Mouse (Mus musculus) heart, embryonic 14.5 days (tissue): ENCODE results near the gene Tmem30a. TPM values are rescaled to one million over a fixed set of nuclear protein-coding genes. Genes with fewer than 3 reads are reported as not detected.

Source experiments
- ATAC-seq: fragments of 200-750 bp; cut with Nextera tagmentation; 2 replicates; pipeline ENCODE4 v1.8.0; 2017; ENCODE audit warnings: low read depth, moderate TSS enrichment; ENCODE audit not compliant: insufficient number of reproducible peaks, insufficient read depth, low FRiP score
- H3K27ac ChIP-seq, 2 experiments: fragments of 200-500 bp in 1 of 2; fragments of 300-500 bp in 1 of 2; sonication (generic) in 1 of 2; replicated peaks in 1 of 2; 2 replicates each; pipeline ENCODE4 v1.5.1; 2012 to 2014; ENCODE audit warnings: low read depth in 2 of 2, low read length in 2 of 2, control low read depth in 1 of 2, mild to moderate bottlenecking in 1 of 2, mixed read lengths in 1 of 2; ENCODE audit not compliant: control insufficient read depth in 1 of 2, insufficient read depth in 1 of 2
- H3K27me3 ChIP-seq: fragments of 300-500 bp; sonication (generic); 2 replicates; pipeline ENCODE4 v1.6.1; 2014; ENCODE audit warnings: mild to moderate bottlenecking, low read length, control low read depth; ENCODE audit not compliant: control insufficient read depth, insufficient read depth
- H3K36me3 ChIP-seq: fragments of 300-500 bp; sonication (generic); 2 replicates; pipeline ENCODE4 v1.6.1; 2014; ENCODE audit warnings: mild to moderate bottlenecking, control low read depth, low read length, mixed read lengths; ENCODE audit not compliant: control insufficient read depth, insufficient read depth
- H3K4me1 ChIP-seq, 2 experiments: fragments of 200-500 bp in 1 of 2; fragments of 300-500 bp in 1 of 2; sonication (generic) in 1 of 2; 2 replicates each; pipeline ENCODE4 v1.6.1; 2012 to 2014; ENCODE audit warnings: low read length in 2 of 2, control low read depth in 1 of 2, mixed read lengths in 1 of 2; ENCODE audit not compliant: control insufficient read depth in 2 of 2, insufficient read depth in 2 of 2
- H3K4me2 ChIP-seq: fragments of 300-500 bp; sonication (generic); 2 replicates; pipeline ENCODE4 v1.6.1; 2014; ENCODE audit warnings: mild to moderate bottlenecking, low read length
- H3K4me3 ChIP-seq, 2 experiments: fragments of 200-500 bp in 1 of 2; fragments of 300-500 bp in 1 of 2; sonication (generic) in 1 of 2; 2 replicates each; pipeline ENCODE4 v1.5.1; 2012 to 2014; ENCODE audit warnings: low read length in 2 of 2, mild to moderate bottlenecking in 2 of 2, control low read depth in 1 of 2, low read depth in 1 of 2, moderate library complexity in 1 of 2; ENCODE audit not compliant: control insufficient read depth in 1 of 2, insufficient read depth in 1 of 2
- H3K9ac ChIP-seq: fragments of 300-500 bp; sonication (generic); 2 replicates; pipeline ENCODE4 v1.6.1; 2014; ENCODE audit warnings: mild to moderate bottlenecking, low read length
- H3K9me3 ChIP-seq: fragments of 300-500 bp; sonication (generic); 2 replicates; pipeline ENCODE4 v1.6.1; 2016; ENCODE audit warnings: low read length, control low read depth; ENCODE audit not compliant: control insufficient read depth
- WGBS: fragments of 180-500 bp; shearing (Covaris S2); extraction: QIAGEN DNeasy Blood & Tissue Kit; methylation state at CpG from one replicate; pipeline ENCODE4 v1.1.7; 2014; 5-methylcytosine and 5-hydroxymethylcytosine counted together
- polyA plus RNA-seq: library from polyadenylated mRNA; unstranded; fragments of >200 nt; fragmentation: Nextera tagmentation; extraction: Ambion mirVana; gene quantifications from 2 replicates; pipeline ENCODE4 v1.2.1, GENCODE M21; 2014

The Tmem30a gene
- polyA plus RNA-seq, 1 experiment from 2014 or later: 93.3 TPM

- Histone ChIP-seq H3K4me3 (no peak overlapping the region), H3K9ac (no peak overlapping the region), H3K36me3 (peaks cover 27% of the 10 kb centered on the region), H3K27me3 (no peaks in the 10 kb centered on the region), H3K9me3 (no peaks in the 10 kb centered on the region), H3K4me2 (no peak overlapping the region), H3K4me1 (peaks cover 0 to 4% of the 10 kb centered on the region in 2 experiments; a peak in 1 of 4 replicates), H3K27ac (no peak overlapping the region)
- WGBS: 85% methylated on average over 3 of the region's 3 CpGs
- ATAC-seq: peak; percentile 6; the same call in 1 of the 2 replicates
Measured at GRCm38 (mm10) chr9:79810534-79810933, 17.2 kb upstream of the Tmem30a start.

GRCm38 (mm10) chr9:79809411-79809810 is 16.1 kb upstream of the Tmem30a start:
- H3K4me2 ChIP-seq: no peak overlapping the region
- peaks cover 0 to 4% of the 10 kb centered on the region in 2 experiments; a peak in 1 of 4 replicates for H3K4me1 ChIP-seq
- 66% methylated on average over 6 of the region's 6 CpGs for WGBS
- H3K27me3 ChIP-seq: no peaks in the 10 kb centered on the region
- no peaks in the 10 kb centered on the region for H3K9me3 ChIP-seq
- no peak overlapping the region for H3K27ac ChIP-seq
- no peak for ATAC-seq
- H3K9ac ChIP-seq: no peak overlapping the region
- H3K36me3 ChIP-seq: peaks cover 21% of the 10 kb centered on the region
- no peak overlapping the region for H3K4me3 ChIP-seq

- ATAC-seq: no peak
- Histone ChIP-seq H3K36me3 (0 out of 2 replicates have a peak, but pooled peaks cover 18% of the 10 kb centered on the region), H3K4me3 (no peak overlapping the region), H3K27ac (no peak overlapping the region), H3K27me3 (no peaks in the 10 kb centered on the region), H3K4me2 (no peak overlapping the region), H3K4me1 (peaks cover 0 to 4% of the 10 kb centered on the region in 2 experiments; a peak in 1 of 4 replicates), H3K9ac (no peak overlapping the region), H3K9me3 (no peaks in the 10 kb centered on the region)
- WGBS: 40% methylated on average over 4 of the region's 4 CpGs
Measured at GRCm38 (mm10) chr9:79807178-79807577, 13.9 kb upstream of the Tmem30a start.

GRCm38 (mm10) chr9:79806317-79807075 is 13.2 kb upstream of the Tmem30a start:
- Histone ChIP-seq H3K27ac (no peak overlapping the region), H3K4me1 (peaks cover 0 to 4% of the 10 kb centered on the region in 2 experiments; a peak in 1 of 4 replicates), H3K36me3 (0 out of 2 replicates have a peak, but pooled peaks cover 18% of the 10 kb centered on the region), H3K4me3 (no peak overlapping the region), H3K9me3 (no peaks in the 10 kb centered on the region), H3K9ac (no peak overlapping the region), H3K4me2 (no peak overlapping the region), H3K27me3 (no peaks in the 10 kb centered on the region)
- 47% methylated on average over 12 of the region's 12 CpGs for WGBS
- no peak for ATAC-seq

- Histone ChIP-seq H3K4me2 (no peak overlapping the region), H3K4me1 (peaks cover 0 to 4% of the 10 kb centered on the region in 2 experiments; a peak in 1 of 4 replicates), H3K27me3 (no peaks in the 10 kb centered on the region), H3K27ac (no peak overlapping the region), H3K9me3 (no peaks in the 10 kb centered on the region), H3K9ac (no peak overlapping the region), H3K4me3 (no peak overlapping the region), H3K36me3 (0 out of 2 replicates have a peak, but pooled peaks cover 14% of the 10 kb centered on the region)
- WGBS: 89% methylated on average over 10 of the region's 10 CpGs
- ATAC-seq: no peak
Measured at GRCm38 (mm10) chr9:79805426-79805825, 12.1 kb upstream of the Tmem30a start.

- no peak for ATAC-seq
- no peaks in the 10 kb centered on the region for H3K27me3 ChIP-seq
- 63% methylated on average over 7 of the region's 7 CpGs for WGBS
Measured at GRCm38 (mm10) chr9:79796461-79797135, 3.3 kb upstream of the Tmem30a start.

DNA sequence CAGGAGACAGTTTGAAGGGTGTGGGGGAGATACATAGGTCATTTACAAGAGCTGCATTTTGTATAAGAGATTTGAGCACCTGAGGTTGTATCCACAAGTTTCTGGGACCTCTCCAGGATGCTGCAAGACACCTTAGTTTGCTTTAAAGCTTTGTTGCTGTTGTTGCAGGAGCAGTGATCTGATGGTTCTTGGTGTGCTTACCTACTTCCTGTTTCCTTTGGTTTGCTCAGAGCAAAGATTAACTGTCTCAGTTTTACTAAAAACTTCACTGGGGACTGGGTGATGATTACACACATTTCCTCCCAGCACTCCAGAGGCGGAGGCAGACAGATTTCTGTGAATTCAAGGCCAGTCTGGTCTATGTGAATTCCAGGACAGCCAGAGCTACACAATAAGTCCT is 1.8 kb upstream of the Tmem30a start:
- no peak for ATAC-seq
- Histone ChIP-seq H3K36me3 (no peaks in the 10 kb centered on the region), H3K27me3 (no peaks in the 10 kb centered on the region), H3K9ac (no peak overlapping the region), H3K4me3 (no peak overlapping the region), H3K9me3 (no peaks in the 10 kb centered on the region), H3K4me1 (peaks cover 0 to 9% of the 10 kb centered on the region in 2 experiments; a peak in 2 of 4 replicates), H3K4me2 (no peak overlapping the region), H3K27ac (no peak overlapping the region)
- WGBS: 84% methylated on average over 1 of the region's 1 CpGs

More at GRCm38 (mm10) chr9:79796461-79797135, 3.3 kb upstream of the Tmem30a start:
- Histone ChIP-seq H3K4me3 (no peak overlapping the region), H3K4me1 (peaks cover 0 to 6% of the 10 kb centered on the region in 2 experiments; a peak in 2 of 4 replicates), H3K36me3 (no peaks in the 10 kb centered on the region), H3K27ac (no peak overlapping the region), H3K4me2 (no peak overlapping the region), H3K9me3 (no peaks in the 10 kb centered on the region), H3K9ac (no peak overlapping the region)
